Mouse (Mus musculus) frontal cortex, postnatal 36 days (tissue): ENCODE measurements around the gene Chad.
A peak's percentile ranks its signal among the peaks of the same experiment; 100 is the strongest.

Source experiments
- DNase-seq, 2 experiments: peaks; one replicate each; pipeline ENCODE4 v3.0.0; 2022; ENCODE audit warnings: low spot score in 2 of 2

Gene Chad

GRCm38 (mm10) chr11:94566534-94566933, 1.7 kb downstream of the Chad start:
- no peak for DNase-seq

- no peak for DNase-seq
These were observed 2.5 kb downstream of the Chad start for GRCm38 (mm10) chr11:94567326-94567725.

GRCm38 (mm10) chr11:94570612-94571011, 5.8 kb downstream of the Chad start:
- DNase-seq = no peak

GRCm38 (mm10) chr11:94571850-94572249, 7.0 kb downstream of the Chad start:
- DNase-seq = no peak

- no peak for DNase-seq
These were observed 9.7 kb downstream of the Chad start for GRCm38 (mm10) chr11:94574560-94574959.

GRCm38 (mm10) chr11:94575036-94575435, 10.2 kb downstream of the Chad start:
- DNase-seq = no peak

GRCm38 (mm10) chr11:94576361-94576760, 11.5 kb downstream of the Chad start:
- DNase-seq = peak in 1 of 2 experiments; percentile 15

GRCm38 (mm10) chr11:94580111-94580740, 15.4 kb downstream of the Chad start:
- DNase-seq = no peak

- no peak for DNase-seq
These were observed 20.2 kb downstream of the Chad start for GRCm38 (mm10) chr11:94585091-94585490.

- no peak for DNase-seq
These were observed 22.7 kb downstream of the Chad start for GRCm38 (mm10) chr11:94587511-94587910.

GRCm38 (mm10) chr11:94596311-94596852, 31.5 kb downstream of the Chad start:
- DNase-seq = no peak

- DNase-seq = no peak
These were observed 32.5 kb downstream of the Chad start for GRCm38 (mm10) chr11:94597319-94597718.

- DNase-seq = no peak
These were observed 33.7 kb downstream of the Chad start for GRCm38 (mm10) chr11:94598437-94599120.

GRCm38 (mm10) chr11:94600447-94600846, 35.6 kb downstream of the Chad start:
- DNase-seq = no peak

GRCm38 (mm10) chr11:94601321-94602281, 36.8 kb downstream of the Chad start, which contains the start of gene Acsf2:
Gene Acsf2 (minus strand): TSS chr11:94601871.
- DNase-seq = peak in 1 of 2 experiments; percentile 23

- DNase-seq = no peak
These were observed 37.6 kb downstream of the Chad start for GRCm38 (mm10) chr11:94602356-94602955.

- no peak for DNase-seq
These were observed 46.2 kb downstream of the Chad start for GRCm38 (mm10) chr11:94610744-94611740.

- DNase-seq = no peak
These were observed 49.8 kb downstream of the Chad start for GRCm38 (mm10) chr11:94614603-94615002.

GRCm38 (mm10) chr11:94615494-94615893, 50.6 kb downstream of the Chad start:
- no peak for DNase-seq

- no peak for DNase-seq
These were observed 52.8 kb downstream of the Chad start for GRCm38 (mm10) chr11:94617646-94618045.
